7 mouse cellular contexts compared by ENCODE assay signal in genomic region chr12:27599149-27599548, GRCm38 (mm10).
A peak's percentile ranks its signal among the peaks of the same experiment; 100 is the strongest.
DNase-seq lines count a peak whose midpoint lies in the region; ATAC-seq and TF ChIP-seq lines count a peak whose summit lies in the region.

No protein-coding gene starts in this region.

- H3K27me3 ChIP-seq in ES-Bruce4 (ENCODE audit: control insufficient read depth, insufficient read depth, low read length, poor library complexity, severe bottlenecking) (no peaks in the 10 kb centered on the region), Patski (no peaks in the 10 kb centered on the region)
- H3K27me3 ChIP-seq in midbrain, embryonic 11.5 days (ENCODE audit: control insufficient read depth, insufficient read depth, low read length), result no peaks in the 10 kb centered on the region

- no peak overlapping the region for H3K4me3 ChIP-seq in ES-Bruce4 (ENCODE audit: low read depth, low read length)
- no peak overlapping the region for H3K4me3 ChIP-seq in midbrain, embryonic 11.5 days (ENCODE audit: low read depth, low read length)

- H3K27ac ChIP-seq in ES-Bruce4 (ENCODE audit: insufficient read depth, low read length), result no peak overlapping the region
- H3K27ac ChIP-seq in midbrain, embryonic 11.5 days (ENCODE audit: low read depth, low read length), result no peak overlapping the region

- intact Hi-C loops in gastrocnemius, postnatal 36 days (cut with DNase I), result loop anchor here (2.0 kb wide), 1 partner anchor 834 kb away; no protein-coding TSS in a partner anchor

- H3K36me3 ChIP-seq in ES-Bruce4 (ENCODE audit: control insufficient read depth, insufficient read depth, low read length, poor library complexity, severe bottlenecking), result no peaks in the 10 kb centered on the region
- H3K36me3 ChIP-seq in midbrain, embryonic 11.5 days (ENCODE audit: control insufficient read depth, insufficient read depth, low read length), result no peaks in the 10 kb centered on the region

- H3K4me1 ChIP-seq in ES-Bruce4 (ENCODE audit: control insufficient read depth, insufficient read depth, low read length), result no peaks in the 10 kb centered on the region
- H3K4me1 ChIP-seq in midbrain, embryonic 11.5 days (ENCODE audit: control insufficient read depth, insufficient read depth, low read length), result peaks cover 2% of the 10 kb centered on the region; the same call in 1 of the 2 replicates

- no peak for DNase-seq in Patski (ENCODE audit: low read depth, low spot score)
- DNase-seq in gastrocnemius, postnatal 36 days, result peak; percentile 26 to 29
- DNase-seq in layer of hippocampus, postnatal 36 days, result peak; percentile 42 to 53
- peak; percentile 94 for DNase-seq in midbrain, embryonic 11.5 days (ENCODE audit: low spot score, missing footprints)
- peak; percentile 34 for DNase-seq in urinary bladder, adult 2 months (ENCODE audit: low spot score)

- no peak for TF ChIP-seq POLR2A in ES-Bruce4 (IDR thresholded peaks at IDR 0.05; ENCODE audit: insufficient read depth, low read length)

- WGBS in midbrain, embryonic 11.5 days, result 34% methylated on average over 8 of the region's 8 CpGs

- CTCF ChIA-PET in Patski (lab: Charles Lee), result no interaction called here

- no peaks in the 10 kb centered on the region for H3K9me3 ChIP-seq in ES-Bruce4 (replicated peaks; ENCODE audit: control insufficient read depth, insufficient read depth, low read length, poor library complexity, severe bottlenecking)
- H3K9me3 ChIP-seq in midbrain, embryonic 11.5 days (ENCODE audit: control insufficient read depth, low read length), result no peaks in the 10 kb centered on the region

- in situ Hi-C loops in Patski (cut with MboI; ENCODE audit: low pct_unique_long_range_greater_than_20kb), result loop anchor here (5.0 to 10.0 kb wide), 2 partner anchors 257 to 1064 kb away; partner anchors contain the start of gene Sox11

- TF ChIP-seq CTCF in ES-Bruce4 (IDR thresholded peaks at IDR 0.05; ENCODE audit: low read depth, low read length) (peak; percentile 80), Patski (IDR thresholded peaks at IDR 0.05) (peak; percentile 85)

- H3K9ac ChIP-seq in ES-Bruce4 (ENCODE audit: low read depth, poor library complexity, severe bottlenecking), result no peak overlapping the region
- H3K9ac ChIP-seq in midbrain, embryonic 11.5 days (ENCODE audit: low read length), result no peak overlapping the region

- no peak overlapping the region for H3K4me2 ChIP-seq in midbrain, embryonic 11.5 days

- TF ChIP-seq EP300 in ES-Bruce4 (IDR thresholded peaks at IDR 0.05; ENCODE audit: insufficient read depth, low read depth, low read length), result no peak

- ATAC-seq in Patski, result no peak
- ATAC-seq in common myeloid progenitor, adult 5-6 weeks (replicated peaks; ENCODE audit: low read depth, poor library complexity, severe bottlenecking), result peak; percentile 68
- peak; percentile 65; the same call in 1 of the 2 replicates for ATAC-seq in midbrain, embryonic 11.5 days (ENCODE audit: low FRiP score)

- POLR2A ChIA-PET in Patski (lab: Charles Lee), result no interaction called here
